In genomic region chr14:14042336-14042735, GRCm38 (mm10) we compare ENCODE assay signal across 19 mouse cellular contexts.
DNase-seq lines count a peak whose midpoint lies in the region; ATAC-seq and TF ChIP-seq lines count a peak whose summit lies in the region.
"Had no signal": no experiment of that assay in that cellular context is flagged by ENCODE, and none has a peak within 500 bp of the region (broad histone marks: within the 10 kb centered on the region; RNA-seq: fewer than 3 reads in every experiment).

No protein-coding gene starts in this region.

- 46% methylated on average over 4 of the region's 4 CpGs for WGBS in stomach, postnatal 0 days
- WGBS in hindbrain, embryonic 12.5 days: 71% methylated on average over 4 of the region's 4 CpGs

- H3K4me1 ChIP-seq in stomach, postnatal 0 days (replicated peaks; ENCODE audit: control insufficient read depth, insufficient read depth): no peaks in the 10 kb centered on the region
- H3K4me1 ChIP-seq in hindbrain, embryonic 12.5 days: no peaks in the 10 kb centered on the region
- H3K4me1 ChIP-seq: forebrain, embryonic 13.5 days; lung, embryonic 15.5 days had no signal

- H3K36me3 ChIP-seq in stomach, postnatal 0 days (ENCODE audit: control insufficient read depth, insufficient read depth, low read length): no peaks in the 10 kb centered on the region
- H3K36me3 ChIP-seq in hindbrain, embryonic 12.5 days: peaks cover 11% of the 10 kb centered on the region; the same call in 1 of the 2 replicates

- H3K27me3 ChIP-seq in stomach, postnatal 0 days (ENCODE audit: control insufficient read depth, insufficient read depth, low read length): no peaks in the 10 kb centered on the region
- H3K27me3 ChIP-seq in hindbrain, embryonic 12.5 days: no peaks in the 10 kb centered on the region
- H3K27me3 ChIP-seq: forebrain, embryonic 13.5 days; lung, embryonic 15.5 days; megakaryocyte, embryonic 14.5 days had no signal

- no peak for TF ChIP-seq CTCF in stomach, postnatal 0 days (IDR thresholded peaks at IDR 0.05; ENCODE audit: low read depth)

- H3K9me3 ChIP-seq in stomach, postnatal 0 days (ENCODE audit: control insufficient read depth, low read length): no peaks in the 10 kb centered on the region
- H3K9me3 ChIP-seq in hindbrain, embryonic 12.5 days (replicated peaks): no peaks in the 10 kb centered on the region
- H3K9me3 ChIP-seq: forebrain, embryonic 13.5 days; lung, embryonic 15.5 days; megakaryocyte, embryonic 14.5 days had no signal

- peak; percentile 10 to 20 for DNase-seq in spleen, postnatal 36 days (ENCODE audit: low spot score in 2 of 2)
- DNase-seq in spleen, adult 12 weeks (ENCODE audit: low spot score): no peak
- DNase-seq in brain, adult 2 months (ENCODE audit: low read depth, low spot score): peak; percentile 58
- no peak for DNase-seq in stomach, postnatal 0 days (ENCODE audit: low spot score)
- DNase-seq in cerebellum, postnatal 25 days: no peak
- DNase-seq in embryo, embryonic 10.5 days (ENCODE audit: low spot score): no peak
- DNase-seq: cerebellum, adult 2 months; embryo, embryonic 11 days; heart, adult 2 months; kidney, adult 2 months; left cerebral cortex, postnatal 4 days; retina, postnatal 1 day; spleen, adult 18-20 months had no signal

- no peak for TF ChIP-seq EP300 in stomach, postnatal 0 days (optimal IDR thresholded peaks at IDR 0.05)

- no peak overlapping the region for H3K9ac ChIP-seq in stomach, postnatal 0 days (ENCODE audit: low read length)
- H3K9ac ChIP-seq in hindbrain, embryonic 12.5 days: no peak overlapping the region
- H3K9ac ChIP-seq: forebrain, embryonic 13.5 days; hindbrain, embryonic 14.5 days; lung, embryonic 15.5 days had no signal

- H3K27ac ChIP-seq in stomach, postnatal 0 days (replicated peaks): peak overlapping the region; percentile 61; the same call in 1 of the 2 replicates
- no peak overlapping the region for H3K27ac ChIP-seq in hindbrain, embryonic 12.5 days
- H3K27ac ChIP-seq: forebrain, embryonic 13.5 days; heart, adult 2 months; hindbrain, embryonic 14.5 days; lung, embryonic 15.5 days had no signal

- ATAC-seq in stomach, postnatal 0 days (ENCODE audit: low FRiP score, low TSS enrichment): peak; percentile 74; the same call in 1 of the 2 replicates
- ATAC-seq in hindbrain, embryonic 12.5 days (ENCODE audit: low FRiP score): no peak
- ATAC-seq: forebrain, embryonic 13.5 days had no signal

- H3K4me2 ChIP-seq in stomach, postnatal 0 days (replicated peaks; ENCODE audit: low read depth): no peak overlapping the region
- no peak overlapping the region for H3K4me2 ChIP-seq in hindbrain, embryonic 12.5 days (replicated peaks)
- H3K4me2 ChIP-seq: forebrain, embryonic 13.5 days; hindbrain, embryonic 14.5 days; liver, embryonic 11.5 days; lung, embryonic 15.5 days had no signal

- no peak overlapping the region for H3K4me3 ChIP-seq in stomach, postnatal 0 days (ENCODE audit: low read depth, low read length)
- no peak overlapping the region for H3K4me3 ChIP-seq in hindbrain, embryonic 12.5 days
- H3K4me3 ChIP-seq: forebrain, embryonic 13.5 days; heart, adult 2 months; lung, embryonic 15.5 days; megakaryocyte, embryonic 14.5 days had no signal

Comparison
In these comparisons a context has a peak if more than half of its experiments do, and no peak if none do; other contexts are left out.
1. DNase-seq: peak in spleen, postnatal 36 days (2 of 2) and brain, adult 2 months (single experiment); none in spleen, adult 12 weeks (single experiment), stomach, postnatal 0 days (single experiment), cerebellum, postnatal 25 days (0 of 2) and embryo, embryonic 10.5 days (single experiment).